Mouse (Mus musculus) brain, embryonic 14.5 days (tissue): ENCODE results near the gene Dapp1.

Experiments used
- CTCF ChIP-seq: fragments of 200-500 bp; IDR thresholded peaks from 2 replicates; pipeline ENCODE4 v1.5.1; 2012; ENCODE audit warnings: inconsistent platforms, mild to moderate bottlenecking, moderate library complexity, borderline replicate concordance; ENCODE audit not compliant: insufficient read depth, insufficient read length; ENCODE audit errors: extremely low read depth
- POLR2A ChIP-seq: fragments of 200-500 bp; IDR thresholded peaks from 2 replicates; pipeline ENCODE4 v1.6.1; 2012; ENCODE audit warnings: mild to moderate bottlenecking, inconsistent platforms, borderline replicate concordance; ENCODE audit not compliant: poor library complexity, insufficient read depth, insufficient read length, severe bottlenecking; ENCODE audit errors: extremely low read depth

DNA sequence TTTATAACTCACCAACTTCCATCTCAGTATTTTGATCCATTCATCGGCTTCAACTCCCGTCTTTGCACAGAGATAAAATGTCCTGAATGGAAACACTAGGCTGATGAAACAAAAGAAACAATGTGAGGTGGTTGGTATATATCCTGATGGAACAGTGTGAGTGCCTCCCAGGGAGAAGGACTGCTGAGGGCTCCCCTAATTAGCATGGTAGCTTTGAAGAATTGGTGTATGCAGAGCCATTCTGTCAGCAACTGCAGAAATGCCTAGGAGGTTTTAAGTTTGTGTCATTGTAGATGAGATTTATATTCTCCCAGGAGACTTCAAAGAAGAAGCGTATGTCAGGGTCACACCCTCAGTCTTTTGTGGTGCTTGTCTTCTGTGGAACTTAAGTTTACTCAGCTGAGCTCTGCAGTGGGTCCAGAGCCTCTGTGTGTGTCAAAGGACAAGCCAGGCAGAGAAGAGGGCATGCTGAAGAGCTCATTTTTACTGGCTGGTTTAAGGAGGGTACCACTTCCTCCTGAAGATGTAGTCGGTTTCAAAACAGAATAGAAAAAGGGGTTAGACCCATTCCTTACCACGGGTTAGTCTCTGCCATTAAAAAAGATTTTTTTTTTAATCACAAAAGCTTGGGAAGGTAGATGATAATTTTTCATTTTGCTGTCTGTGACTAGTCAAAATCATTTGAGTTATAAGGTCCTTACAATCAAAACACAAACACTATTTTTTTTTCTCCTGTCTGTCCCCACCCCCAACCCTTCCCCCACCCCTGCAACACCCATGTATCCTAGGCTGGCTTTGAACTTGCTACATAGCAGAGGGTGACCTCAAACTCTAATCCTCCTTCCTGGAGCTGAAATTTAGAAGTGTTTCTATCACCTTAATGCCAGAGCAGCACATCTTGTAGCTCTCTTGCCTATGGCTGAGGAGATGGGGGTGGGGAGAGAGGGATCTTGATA is 45.5 kb downstream of the Dapp1 start:
- TF ChIP-seq CTCF (no peak), POLR2A (no peak)
